Comparison of ENCODE assay signal across 11 mouse cellular contexts in the genomic region with DNA sequence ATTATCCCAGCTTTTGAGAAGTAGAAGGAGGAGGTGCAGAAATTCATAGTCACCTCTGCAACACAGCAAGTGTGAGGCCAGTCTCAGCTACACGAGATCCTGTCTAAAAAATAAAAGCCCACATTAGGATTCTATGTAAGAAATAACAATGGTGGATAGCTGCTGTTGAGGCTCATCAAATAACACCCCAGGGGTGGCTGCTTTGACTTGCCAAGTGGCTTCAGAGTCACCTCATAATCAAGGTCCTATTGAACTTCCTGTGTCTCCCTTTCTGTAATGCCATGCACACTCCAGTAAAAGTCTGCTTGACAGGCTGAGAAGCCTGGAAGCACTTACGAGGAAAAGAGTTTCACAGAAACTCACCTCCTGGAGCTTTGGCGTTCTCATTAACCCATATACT.
"Had no signal": no experiment of that assay in that cellular context is flagged by ENCODE, and none has a peak within 500 bp of the region (broad histone marks: within the 10 kb centered on the region; RNA-seq: fewer than 3 reads in every experiment).

No protein-coding gene starts in this region.

- H3K9ac ChIP-seq: liver, embryonic 13.5 days; liver, postnatal 0 days; lung, embryonic 15.5 days; midbrain, embryonic 12.5 days; stomach, embryonic 15.5 days had no signal

- H3K27ac ChIP-seq: liver, embryonic 13.5 days; lung, embryonic 15.5 days; macrophage; midbrain, embryonic 12.5 days; stomach, embryonic 15.5 days had no signal

- H3K4me2 ChIP-seq: liver, embryonic 13.5 days; lung, embryonic 15.5 days; midbrain, embryonic 12.5 days; stomach, embryonic 15.5 days had no signal

- H3K36me3 ChIP-seq: liver, embryonic 13.5 days; lung, embryonic 15.5 days; midbrain, embryonic 12.5 days; stomach, embryonic 15.5 days had no signal

- H3K27me3 ChIP-seq: liver, embryonic 13.5 days; lung, embryonic 15.5 days; megakaryocyte, embryonic 14.5 days; midbrain, embryonic 12.5 days; stomach, embryonic 15.5 days had no signal

- H3K9me3 ChIP-seq: liver, embryonic 13.5 days; lung, embryonic 15.5 days; midbrain, embryonic 12.5 days; stomach, embryonic 15.5 days had no signal

- H3K4me1 ChIP-seq: liver, embryonic 13.5 days; lung, embryonic 15.5 days; megakaryocyte, embryonic 14.5 days; midbrain, embryonic 12.5 days; stomach, embryonic 15.5 days had no signal

- H3K4me3 ChIP-seq: liver, embryonic 13.5 days; lung, embryonic 15.5 days; megakaryocyte, embryonic 14.5 days; midbrain, embryonic 12.5 days; stomach, embryonic 15.5 days had no signal

- DNase-seq: liver; liver, embryonic 13.5 days; liver, postnatal 0 days; lung, postnatal 14 days; right cerebral cortex, postnatal 14 days; thymus, postnatal 36 days had no signal

- ATAC-seq: liver, postnatal 0 days had no signal
